Mouse (Mus musculus): Measurements from ENCODE around the gene Nbl1.

The Nbl1 gene

GRCm38 (mm10) chr4:139092356-139093195 lies at the start of gene Nbl1:
Gene Nbl1 (minus strand): TSS chr4:139092993.
- in situ Hi-C loops (cut with MboI) = no loop called here

DNA sequence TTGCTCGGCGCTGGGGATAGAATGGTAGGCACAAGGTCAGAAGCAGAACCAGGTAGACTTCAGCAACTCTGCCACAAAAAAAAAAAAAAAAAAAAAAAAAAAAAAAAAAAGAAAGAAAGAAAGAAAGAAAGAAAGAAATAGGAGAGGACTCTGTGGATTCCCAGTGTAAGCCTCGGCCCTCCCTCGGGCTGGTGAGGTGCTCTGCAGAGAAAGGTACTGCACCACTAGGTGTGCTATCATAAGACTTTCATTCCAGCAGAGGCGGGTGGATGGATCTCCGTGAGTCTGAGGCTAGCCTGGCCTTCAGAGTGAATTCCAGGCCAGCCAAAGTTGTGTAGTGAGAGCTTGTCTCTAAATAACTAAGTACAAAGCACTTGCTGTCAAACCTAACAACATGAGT lies 49.0 kb upstream of the Nbl1 start:
- in situ Hi-C loops (cut with MboI) = no loop called here

GRCm38 (mm10) chr4:139140267-139140666 lies 47.5 kb upstream of the Nbl1 start:
- in situ Hi-C loops (cut with MboI) = no loop called here

GRCm38 (mm10) chr4:139136011-139136410 lies 43.2 kb upstream of the Nbl1 start:
- in situ Hi-C loops (cut with MboI) = no loop called here

DNA sequence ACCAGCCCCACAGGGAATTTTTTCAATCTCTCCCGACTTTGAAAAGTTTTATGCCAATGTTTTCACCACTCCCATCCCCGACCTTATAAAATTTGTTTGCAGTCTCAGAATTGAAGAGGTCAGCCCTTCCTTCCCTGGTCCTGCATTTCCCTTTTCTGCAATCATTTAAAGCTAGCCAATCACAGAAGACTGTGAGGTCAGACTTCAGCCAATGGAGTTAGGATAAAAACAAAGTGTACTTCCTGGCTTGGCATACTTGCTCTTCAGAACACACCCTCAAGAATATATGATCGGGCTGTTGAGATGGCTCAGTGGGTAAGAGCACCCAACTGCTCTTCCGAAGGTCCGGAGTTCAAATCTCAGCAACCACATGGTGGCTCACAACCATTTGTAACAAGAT lies 40.3 kb upstream of the Nbl1 start:
- in situ Hi-C loops (cut with MboI) = no loop called here

- in situ Hi-C loops (cut with MboI) = no loop called here
Observed at GRCm38 (mm10) chr4:139131858-139132672, 39.3 kb upstream of the Nbl1 start.

DNA sequence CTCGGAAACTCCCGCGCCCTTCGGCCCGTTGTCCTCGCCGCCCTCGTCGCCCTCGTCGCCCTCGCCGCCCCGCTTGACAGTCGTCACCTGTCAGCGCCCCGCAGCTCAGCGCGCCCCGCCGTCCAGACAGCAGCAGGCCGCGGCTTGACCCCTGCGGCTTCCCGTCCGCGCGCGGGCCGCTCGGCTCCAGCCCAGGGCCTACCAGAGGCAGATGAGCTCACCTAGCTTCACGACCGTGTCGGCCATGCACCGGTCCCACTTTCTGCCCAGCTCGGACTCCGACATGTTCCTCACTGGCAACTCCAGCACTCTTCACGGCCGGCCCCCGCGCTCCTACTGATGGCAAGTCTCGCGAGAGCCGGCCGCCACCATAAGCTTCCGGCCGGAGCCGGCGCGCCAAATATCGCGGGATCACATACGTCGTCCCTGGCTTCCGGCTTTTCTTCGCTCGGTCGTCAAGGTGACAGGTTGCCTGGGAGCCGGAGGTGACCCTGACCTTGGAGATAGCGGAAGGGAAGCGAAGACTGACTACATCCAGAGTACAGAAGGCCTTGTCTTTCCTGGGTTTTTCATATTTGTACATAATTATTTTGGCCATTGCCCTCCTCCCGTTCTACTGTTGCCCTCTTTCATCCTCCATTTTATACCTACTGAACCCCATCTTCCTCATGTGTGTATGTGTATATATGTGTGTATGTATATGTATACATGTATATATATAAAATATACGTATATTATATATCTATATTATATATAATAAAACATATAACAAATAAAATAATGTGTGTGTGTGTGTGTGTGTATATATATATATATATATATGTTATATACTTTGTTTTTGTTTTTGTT lies 38.1 kb upstream of the Nbl1 start, which contains the start of gene Minos1:
Minos1 (minus strand) TSS at position 413 of the 849 bp plus-strand sequence.
- in situ Hi-C loops (cut with MboI) = no loop called here

DNA sequence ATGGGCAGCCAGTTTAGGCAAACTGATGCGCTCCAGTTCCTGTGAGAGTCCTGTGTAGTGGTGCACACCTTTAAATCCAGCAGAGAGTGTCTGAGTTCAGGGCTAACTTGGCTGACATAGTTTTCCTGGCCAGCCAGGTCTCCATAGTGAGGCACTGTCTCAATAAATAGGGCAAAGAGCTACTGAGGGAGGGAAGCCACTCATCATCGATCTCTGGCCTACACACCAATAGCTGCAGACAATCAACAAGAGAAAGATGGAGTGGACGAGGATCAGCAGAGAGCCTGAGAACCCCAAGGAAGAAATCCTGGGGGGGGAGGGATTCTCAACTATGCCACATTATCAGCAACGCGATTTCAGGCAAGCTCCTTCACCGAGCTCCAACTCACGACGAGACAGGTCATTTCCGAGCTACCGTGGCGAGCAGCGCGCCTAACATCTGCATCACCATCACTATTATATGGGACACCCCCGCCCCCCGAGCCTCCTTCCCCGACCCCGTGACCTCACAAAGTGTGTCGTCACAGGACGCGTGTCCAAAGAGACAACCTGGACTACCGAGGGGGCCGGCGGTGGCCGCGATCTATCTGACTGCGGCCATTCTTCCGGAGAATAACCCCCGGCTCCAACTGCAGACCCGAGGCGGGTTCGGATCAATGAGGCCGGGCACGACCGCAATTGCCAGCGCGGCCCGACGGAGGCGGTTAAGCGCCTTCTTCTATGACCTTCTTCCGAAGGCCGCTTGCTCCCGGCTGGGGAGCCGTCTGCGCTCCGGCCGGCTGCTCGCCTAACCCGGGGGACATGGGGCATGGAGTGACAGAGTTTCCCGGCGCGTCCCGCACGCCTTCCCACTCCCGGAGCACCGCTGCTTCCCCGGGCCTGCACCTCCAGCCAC lies 37.3 kb upstream of the Nbl1 start:
- in situ Hi-C loops (cut with MboI) = no loop called here

- in situ Hi-C loops (cut with MboI) = no loop called here
Observed at GRCm38 (mm10) chr4:139126475-139126874, 33.7 kb upstream of the Nbl1 start.

DNA sequence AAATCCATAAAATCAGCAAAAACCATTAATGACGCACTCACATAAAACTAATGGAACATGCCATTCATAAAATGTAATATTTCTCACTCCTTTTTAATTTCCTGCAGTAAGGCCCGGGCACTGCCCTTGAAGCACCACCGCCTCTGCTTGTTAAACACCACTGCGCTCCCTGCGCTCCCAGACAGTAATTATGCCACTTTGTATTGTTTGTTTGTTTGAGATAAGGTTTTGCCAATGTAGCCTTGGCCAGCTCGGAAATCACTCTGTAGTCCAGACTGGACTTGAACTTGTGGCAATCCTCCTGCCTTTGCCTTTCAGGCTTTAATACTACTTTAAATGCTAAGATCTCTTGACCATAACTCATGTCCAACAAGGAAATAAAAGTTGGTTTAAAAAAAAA lies 32.1 kb upstream of the Nbl1 start:
- in situ Hi-C loops (cut with MboI) = no loop called here

GRCm38 (mm10) chr4:139122557-139122956 lies 29.8 kb upstream of the Nbl1 start:
- in situ Hi-C loops (cut with MboI) = no loop called here

- in situ Hi-C loops (cut with MboI) = no loop called here
Observed at GRCm38 (mm10) chr4:139120998-139121397, 28.2 kb upstream of the Nbl1 start.

DNA sequence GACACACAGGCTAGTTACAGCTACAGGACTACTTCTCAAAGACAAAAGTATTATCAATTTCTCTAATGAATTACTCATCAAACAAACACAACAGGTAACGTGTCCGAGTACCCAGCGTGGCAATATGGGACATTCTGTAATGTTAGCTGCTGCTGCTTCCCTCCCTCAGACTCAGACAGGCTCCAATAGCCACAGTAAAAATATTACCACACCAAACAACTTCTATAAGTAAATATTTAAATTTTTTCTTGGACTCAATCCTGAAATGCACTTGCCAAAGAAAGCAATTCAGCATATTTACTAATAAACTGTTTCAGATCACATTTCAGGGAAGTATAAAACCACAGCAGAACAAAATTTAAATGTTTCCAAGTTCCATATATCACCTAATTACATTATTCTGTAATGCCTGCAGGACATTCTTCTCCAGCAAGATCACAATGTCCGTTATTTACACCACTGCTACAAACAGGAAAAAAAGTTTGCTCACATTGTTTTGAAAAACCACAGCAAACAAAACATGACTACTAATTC lies 27.6 kb upstream of the Nbl1 start:
- in situ Hi-C loops (cut with MboI) = no loop called here

- in situ Hi-C loops (cut with MboI) = no loop called here
Observed at GRCm38 (mm10) chr4:139116356-139117063, 23.7 kb upstream of the Nbl1 start.

GRCm38 (mm10) chr4:139115721-139116120 lies 22.9 kb upstream of the Nbl1 start:
- in situ Hi-C loops (cut with MboI) = no loop called here

- in situ Hi-C loops (cut with MboI) = no loop called here
Observed at GRCm38 (mm10) chr4:139112482-139112881, 19.7 kb upstream of the Nbl1 start.

- in situ Hi-C loops (cut with MboI) = no loop called here
Observed at GRCm38 (mm10) chr4:139111421-139111820, 18.6 kb upstream of the Nbl1 start.

DNA sequence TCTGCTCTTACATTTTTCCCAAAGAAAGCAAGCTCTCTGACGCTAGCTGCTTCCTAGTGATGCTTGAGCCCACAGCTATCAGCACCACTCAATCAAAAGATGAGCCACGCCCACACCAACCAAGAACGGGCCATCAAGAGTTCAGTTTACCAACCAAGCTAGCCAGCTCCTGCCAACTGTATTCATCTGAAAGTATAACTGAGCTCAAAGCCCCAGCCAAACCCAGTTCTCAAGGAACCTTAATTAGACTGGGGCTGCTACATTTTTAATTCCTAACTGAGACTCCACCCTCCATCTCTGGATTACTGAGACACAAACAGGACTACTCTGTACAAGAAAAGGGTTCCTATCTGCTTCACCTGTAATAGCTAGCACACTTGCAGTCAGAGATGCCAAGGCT lies 18.1 kb upstream of the Nbl1 start:
- in situ Hi-C loops (cut with MboI) = no loop called here

DNA sequence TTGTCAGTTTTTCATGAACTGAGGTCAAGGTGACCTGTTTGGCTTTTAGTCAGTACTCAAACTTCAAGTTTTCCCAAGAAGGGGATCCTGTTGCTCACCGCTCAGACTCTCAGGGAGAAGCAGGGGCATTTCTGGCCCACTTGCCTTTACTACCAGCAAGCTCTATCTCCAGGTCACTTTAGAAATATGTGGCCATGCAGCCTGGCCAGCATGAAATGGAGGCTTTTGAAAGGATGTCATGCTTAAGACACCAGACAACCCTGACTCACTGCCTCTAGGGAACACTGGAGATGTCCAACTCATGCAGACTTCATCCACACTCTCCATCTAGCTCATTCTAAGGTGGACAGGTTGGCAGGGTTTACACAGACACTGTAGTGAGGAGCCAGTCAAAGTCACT lies 12.7 kb upstream of the Nbl1 start:
- in situ Hi-C loops (cut with MboI) = no loop called here

GRCm38 (mm10) chr4:139101546-139101945 lies 8.8 kb upstream of the Nbl1 start:
- in situ Hi-C loops (cut with MboI) = no loop called here

Data from mature B cell (primary cell).